ENCODE assay signal across 8 mouse cellular contexts in the genomic region with DNA sequence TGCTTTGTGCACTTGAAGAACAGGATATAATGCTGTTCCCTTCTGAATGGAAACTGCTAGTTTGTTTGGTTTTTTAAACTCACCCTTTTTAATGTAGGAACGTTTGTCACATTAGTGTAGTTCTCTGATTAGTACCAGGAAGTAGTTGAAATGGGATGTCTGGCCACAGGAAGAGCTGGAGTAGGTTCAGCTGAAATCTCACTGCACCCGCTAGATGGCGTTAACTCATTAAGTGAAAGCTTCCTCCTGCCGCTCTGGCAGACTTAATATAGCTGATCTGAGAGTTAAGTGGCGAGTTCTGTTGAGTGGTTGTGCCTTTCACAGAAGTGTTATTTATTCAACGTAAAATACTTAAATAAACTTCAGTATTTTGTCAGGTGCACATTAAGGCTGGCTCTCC.
DNase-seq lines count a peak whose midpoint lies in the region; ATAC-seq lines count a peak whose summit lies in the region.

No protein-coding gene starts in this region.

- peak; percentile 63 for ATAC-seq in activated CD4-positive, CD25-positive, alpha-beta regulatory T cell, adult 4 months
- ATAC-seq in common myeloid progenitor, adult 5-6 weeks (replicated peaks; ENCODE audit: low read depth, poor library complexity, severe bottlenecking), result peak; percentile 99

- peak; percentile 77 for DNase-seq in CD4-positive helper T cell, adult 2 months (ENCODE audit: low read depth, low spot score)
- peak; percentile 43 to 78 for DNase-seq in gastrocnemius, postnatal 4 days (ENCODE audit: low spot score in 2 of 2)
- DNase-seq in kidney, postnatal 25 days, result peak; percentile 85 to 94
- peak; percentile 77 to 82 for DNase-seq in lung, adult 18-20 months
- peak; percentile 66 for DNase-seq in retina, adult 2 months (ENCODE audit: low read depth, low spot score)
- DNase-seq in thymus, postnatal 25 days, result peak; percentile 73

Comparison
In these comparisons a context has a peak if more than half of its experiments do, and no peak if none do; other contexts are left out.
1. Peak in every context shown above with its lines: DNase-seq and ATAC-seq.